Mouse (Mus musculus) adrenal gland, postnatal 10 days (tissue): ENCODE results near the gene Rab15. TPM values are rescaled to one million over a fixed set of nuclear protein-coding genes. Genes with fewer than 3 reads are reported as not detected.

ENCODE experiments used
- DNase-seq: peaks from one replicate; pipeline ENCODE4 v3.0.0; 2021; ENCODE audit warnings: mixed read lengths
- total RNA-seq, 2 experiments: library from RNA; stranded (reverse); gene quantifications; 2 replicates each; pipeline ENCODE4 v1.2.3; 2021

Gene Rab15
- total RNA-seq, 2 experiments from 2014 or later = 3.6 to 7.7 TPM

GRCm38 (mm10) chr12:76778305-76779083 lies 44.2 kb downstream of the Rab15 start:
- DNase-seq = no peak

GRCm38 (mm10) chr12:76777845-76778244 lies 44.9 kb downstream of the Rab15 start:
- DNase-seq = no peak

GRCm38 (mm10) chr12:76776898-76777297 lies 45.8 kb downstream of the Rab15 start:
- DNase-seq = no peak

GRCm38 (mm10) chr12:76775132-76775531 lies 47.6 kb downstream of the Rab15 start:
- peak; percentile 22 for DNase-seq

- DNase-seq = no peak
Measured at GRCm38 (mm10) chr12:76774652-76775051, 48.1 kb downstream of the Rab15 start.

GRCm38 (mm10) chr12:76771540-76771939 lies 51.2 kb downstream of the Rab15 start:
- no peak for DNase-seq

GRCm38 (mm10) chr12:76770841-76771500 lies 51.7 kb downstream of the Rab15 start:
- DNase-seq = no peak

GRCm38 (mm10) chr12:76765901-76766630 lies 56.6 kb downstream of the Rab15 start:
- no peak for DNase-seq

- DNase-seq = peak; percentile 92
Measured at GRCm38 (mm10) chr12:76765354-76765851, 57.3 kb downstream of the Rab15 start, which contains the start of the genes Churc1 and Fntb. Churc1 (plus strand) TSS chr12:76765538. Fntb (plus strand) TSS chr12:76765589.

- peak; percentile 46 for DNase-seq
Measured at GRCm38 (mm10) chr12:76752652-76753318, 69.9 kb downstream of the Rab15 start.

GRCm38 (mm10) chr12:76750866-76751459 lies 71.7 kb downstream of the Rab15 start:
- DNase-seq = no peak

Other genes with a start within 250 kb of the Rab15 start
- 10 to 100 TPM; 35.9 to 43.5 TPM for gene Sptb, start 112.4 kb downstream of the Rab15 start, total RNA-seq
- 10 to 100 TPM; 76.2 to 77.6 TPM for gene Churc1, start 57.4 kb downstream of the Rab15 start, total RNA-seq
- gene Fntb, start 57.3 kb downstream of the Rab15 start, total RNA-seq = 10 to 100 TPM; 17.9 to 20.1 TPM
- gene Gpx2, start 27.4 kb downstream of the Rab15 start, total RNA-seq = not detected
- 10 to 100 TPM; 56.7 to 61.6 TPM for gene Max, start 139.3 kb upstream of the Rab15 start, total RNA-seq